Mouse (Mus musculus) G1E (cell line): ENCODE data around the gene Slc25a13. TPM values are rescaled to one million over a fixed set of nuclear protein-coding genes. Genes with fewer than 3 reads are reported as not detected.

ENCODE experiments used
- ATAC-seq: 2 replicates; pipeline ENCODE4 v1.8.0; 2016; ENCODE audit warnings: mild to moderate bottlenecking; ENCODE audit not compliant: insufficient number of reproducible peaks, poor library complexity, low FRiP score, severe bottlenecking; ENCODE audit errors: extremely low read depth
- DNase-seq: peaks from one replicate; pipeline ENCODE4 v3.0.0; 2012; ENCODE audit warnings: low spot score
- H3K27me3 ChIP-seq: 2 replicates; pipeline ENCODE4 v1.6.1; 2012; ENCODE audit warnings: mild to moderate bottlenecking, low read length, inconsistent platforms; ENCODE audit not compliant: insufficient read depth
- H3K36me3 ChIP-seq: replicated peaks from 2 replicates; pipeline ENCODE3; 2012; ENCODE audit warnings: mild to moderate bottlenecking, inconsistent platforms
- H3K4me1 ChIP-seq: 2 replicates; pipeline ENCODE4 v1.6.1; 2012; ENCODE audit warnings: low read depth, low read length, inconsistent platforms, mixed read lengths; ENCODE audit not compliant: insufficient read depth
- H3K4me3 ChIP-seq: 2 replicates; pipeline ENCODE4 v1.5.1; 2012; ENCODE audit warnings: low read depth, mild to moderate bottlenecking, inconsistent platforms, low read length, moderate library complexity, mixed read lengths
- H3K9me3 ChIP-seq: replicated peaks from 2 replicates; pipeline ENCODE4 v1.6.1; 2012; ENCODE audit warnings: inconsistent platforms
- CTCF ChIP-seq: IDR thresholded peaks from 2 replicates; pipeline ENCODE4 v1.5.1; 2012; ENCODE audit warnings: low read depth, low read length, inconsistent platforms, mixed read lengths
- GATA1 ChIP-seq: IDR thresholded peaks from 2 replicates; pipeline ENCODE4 v1.6.1; 2012; ENCODE audit warnings: borderline replicate concordance, low read length, inconsistent platforms, mixed read lengths
- GATA2 ChIP-seq: IDR thresholded peaks from 2 replicates; pipeline ENCODE4 v1.6.1; 2012; ENCODE audit warnings: low read depth, low read length, inconsistent platforms, borderline replicate concordance
- POLR2AphosphoS5 ChIP-seq: IDR thresholded peaks from 2 replicates; pipeline ENCODE4 v1.6.1; 2012; ENCODE audit warnings: low read depth, low read length, inconsistent platforms; ENCODE audit not compliant: insufficient replicate concordance
- TAL1 ChIP-seq: conservative IDR thresholded peaks from 2 replicates; pipeline ENCODE4 v1.6.1; 2012; ENCODE audit warnings: low read depth, low read length, inconsistent platforms, mixed read lengths
- polyA plus RNA-seq: library from polyadenylated mRNA; stranded (reverse); fragments of >175 nt; gene quantifications from 2 replicates; pipeline ENCODE4 v1.2.3, GENCODE M21; 2012
- total RNA-seq, 2 experiments: library from RNA; stranded (forward) in 1 of 2; stranded (reverse) in 1 of 2; fragments of 200-1000 nt in 1 of 2; fragments of >200 nt in 1 of 2; fragmentation: Nextera tagmentation in 1 of 2; gene quantifications; 2 replicates each; pipeline ENCODE4 v1.2.3; 2014 to 2017

The Slc25a13 gene
- total and polyA plus RNA-seq, 3 experiments = 6.6 to 52.7 (median 24.6) TPM

DNA sequence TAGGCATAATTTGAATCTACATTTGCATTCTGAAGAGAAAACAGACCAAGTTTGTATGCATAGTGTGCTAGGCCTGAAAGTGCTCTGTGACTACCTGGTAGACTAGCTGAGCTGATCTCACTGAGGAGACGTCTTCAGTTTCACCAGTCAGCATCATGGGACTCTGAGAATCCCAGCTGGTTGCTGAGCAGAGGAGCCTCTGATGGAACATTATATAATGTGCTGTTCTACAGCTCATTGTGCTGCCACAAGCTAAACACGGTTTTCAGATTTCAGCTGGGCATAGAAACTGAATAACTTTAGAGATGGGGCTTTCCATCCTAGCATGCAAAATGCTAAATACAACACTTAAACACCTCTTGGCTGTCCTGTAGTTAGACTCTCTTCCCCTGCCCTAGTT is 205.6 kb downstream of the Slc25a13 start:
- ATAC-seq = no peak
- Histone ChIP-seq H3K9me3 (no peaks in the 10 kb centered on the region), H3K27me3 (no peaks in the 10 kb centered on the region), H3K4me3 (no peak overlapping the region), H3K4me1 (peaks cover 4% of the 10 kb centered on the region; the same call in 1 of the 2 replicates), H3K36me3 (no peaks in the 10 kb centered on the region)
- TF ChIP-seq POLR2AphosphoS5 (no peak), GATA1 (no peak), CTCF (no peak), GATA2 (no peak), TAL1 (no peak)
- no peak for DNase-seq

DNA sequence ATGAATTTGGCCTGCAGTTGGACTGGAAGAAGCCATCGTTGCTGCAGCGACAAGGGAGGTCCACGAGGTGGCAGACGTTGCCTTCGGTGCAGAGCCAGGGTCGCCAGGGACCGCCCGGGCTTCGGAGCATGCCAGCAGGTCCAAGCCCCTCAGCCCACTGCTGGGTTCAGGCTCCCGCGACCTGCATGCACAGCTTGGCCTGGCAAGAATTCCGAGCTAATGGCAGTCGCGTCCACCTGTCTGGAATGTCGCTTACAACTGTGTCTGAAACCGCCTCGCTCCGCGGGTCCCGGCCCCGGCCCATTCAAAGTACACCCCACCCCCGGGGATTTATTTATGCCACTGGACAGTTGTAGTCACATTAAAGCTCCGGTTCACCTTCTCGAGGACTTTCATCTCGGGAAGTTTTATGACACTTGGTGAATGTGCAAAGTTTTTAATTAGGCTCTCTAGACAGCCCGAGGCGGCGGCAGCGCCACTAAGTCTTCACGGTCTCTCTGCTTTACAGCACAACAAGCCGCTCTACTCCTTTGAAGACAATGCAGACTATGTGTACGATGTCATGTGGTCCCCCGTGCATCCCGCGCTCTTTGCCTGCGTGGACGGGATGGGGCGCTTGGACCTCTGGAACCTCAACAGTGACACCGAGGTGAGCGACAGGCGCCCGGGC is 211.1 kb downstream of the Slc25a13 start:
- ATAC-seq (no peak), DNase-seq (no peak)
- Histone ChIP-seq H3K4me1 (peaks cover 2% of the 10 kb centered on the region; the same call in 1 of the 2 replicates), H3K4me3 (no peak overlapping the region), H3K36me3 (no peaks in the 10 kb centered on the region), H3K27me3 (peaks cover 21% of the 10 kb centered on the region), H3K9me3 (no peaks in the 10 kb centered on the region)
- TF ChIP-seq TAL1 = no peak
- TF ChIP-seq CTCF = no peak
- TF ChIP-seq POLR2AphosphoS5 = no peak
- TF ChIP-seq GATA2 = no peak
- TF ChIP-seq GATA1 = no peak

DNA sequence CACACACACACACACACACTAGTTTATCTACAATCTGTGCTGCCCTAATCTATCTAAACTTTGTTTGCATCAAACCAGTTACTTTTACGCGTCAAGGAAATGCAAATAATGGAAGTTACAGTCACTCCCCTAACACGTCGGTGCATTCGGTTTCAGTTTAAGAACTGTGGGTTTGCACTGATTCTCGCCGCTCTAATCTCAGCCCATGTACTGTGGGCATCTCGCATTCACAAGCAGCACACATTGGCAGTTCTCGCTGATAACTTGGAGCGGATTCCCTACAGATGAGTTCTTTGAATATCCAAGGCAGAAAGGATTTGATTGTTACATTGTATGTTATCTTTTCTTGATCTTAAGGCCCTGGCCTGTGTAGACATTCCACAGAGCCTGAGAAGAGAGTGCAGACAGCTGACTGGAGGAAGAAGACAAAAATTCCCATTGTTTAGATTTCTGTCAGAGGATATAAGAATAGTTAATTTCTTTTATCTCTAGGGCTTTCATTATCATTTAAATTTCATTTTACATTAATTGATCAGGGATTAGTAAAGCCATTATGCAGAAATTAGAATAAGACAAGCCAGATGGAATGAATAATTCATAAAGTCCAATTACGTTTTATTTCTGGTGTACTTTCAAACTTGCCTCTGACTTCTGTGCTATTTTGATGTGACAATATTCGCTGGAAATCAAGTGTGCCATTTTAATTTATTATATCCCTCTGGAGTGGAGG is 212.1 kb downstream of the Slc25a13 start:
- no peak overlapping the region for H3K4me3 ChIP-seq

DNA sequence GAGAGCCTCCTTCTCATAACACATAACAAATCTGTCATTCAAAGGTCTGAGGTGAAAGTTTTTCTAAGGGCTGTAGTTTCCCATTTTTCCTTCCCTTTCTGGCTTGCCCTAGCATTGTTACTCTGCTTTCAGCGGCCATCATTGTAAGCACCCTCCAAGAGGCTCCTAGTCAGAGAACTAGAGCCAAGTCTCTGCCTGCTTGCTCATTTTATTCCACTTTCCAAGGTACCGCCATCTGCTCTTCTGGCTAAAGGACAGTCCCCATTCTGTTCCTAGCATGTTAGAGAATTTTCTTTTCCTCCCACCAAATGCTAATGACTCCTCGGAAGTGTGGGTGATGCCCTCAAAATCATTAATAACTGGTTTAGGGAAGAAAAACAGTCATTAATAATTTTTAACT is 214.9 kb downstream of the Slc25a13 start:
- Histone ChIP-seq H3K4me1 (peaks cover 2% of the 10 kb centered on the region; the same call in 1 of the 2 replicates), H3K36me3 (no peaks in the 10 kb centered on the region), H3K27me3 (peaks cover 21% of the 10 kb centered on the region), H3K4me3 (no peak overlapping the region), H3K9me3 (no peaks in the 10 kb centered on the region)
- no peak for ATAC-seq
- DNase-seq = no peak
- no peak for TF ChIP-seq POLR2AphosphoS5
- no peak for TF ChIP-seq GATA2
- no peak for TF ChIP-seq GATA1
- no peak for TF ChIP-seq TAL1
- no peak for TF ChIP-seq CTCF

More for the DNA sequence above, 212.1 kb downstream of the Slc25a13 start:
- H3K4me1 ChIP-seq = peaks cover 2% of the 10 kb centered on the region; the same call in 1 of the 2 replicates
- DNase-seq = no peak
- peaks cover 21% of the 10 kb centered on the region for H3K27me3 ChIP-seq
- ATAC-seq = no peak
- H3K36me3 ChIP-seq = no peaks in the 10 kb centered on the region
- H3K9me3 ChIP-seq = no peaks in the 10 kb centered on the region
- TF ChIP-seq GATA1 (no peak), GATA2 (no peak), CTCF (no peak), POLR2AphosphoS5 (no peak), TAL1 (no peak)

DNA sequence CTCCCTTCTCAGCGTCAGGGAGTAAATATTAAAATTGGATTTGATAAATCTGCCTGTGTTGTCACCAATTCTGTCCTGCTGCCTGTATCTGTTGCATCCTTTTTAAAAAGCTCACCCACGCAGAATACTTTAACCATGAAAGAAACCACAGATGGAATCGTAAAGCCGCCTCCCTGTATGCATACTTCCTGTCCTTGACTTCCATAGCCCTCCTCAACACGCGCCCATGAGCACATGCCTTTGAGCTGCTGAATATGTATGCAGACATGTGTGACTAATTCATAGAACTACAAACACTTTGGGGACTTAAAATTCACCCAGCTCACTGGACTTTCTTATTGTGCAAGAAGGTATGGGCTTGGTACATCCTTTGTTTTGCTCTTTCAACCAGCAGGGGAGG is 219.4 kb downstream of the Slc25a13 start:
- TF ChIP-seq GATA2 (no peak), GATA1 (no peak), CTCF (no peak), POLR2AphosphoS5 (no peak)
- H3K4me3 ChIP-seq = no peak overlapping the region
- ATAC-seq (no peak), DNase-seq (no peak)
- H3K27me3 ChIP-seq = peaks cover 15% of the 10 kb centered on the region
- H3K9me3 ChIP-seq = no peaks in the 10 kb centered on the region
- no peaks in the 10 kb centered on the region for H3K4me1 ChIP-seq
- no peaks in the 10 kb centered on the region for H3K36me3 ChIP-seq

DNA sequence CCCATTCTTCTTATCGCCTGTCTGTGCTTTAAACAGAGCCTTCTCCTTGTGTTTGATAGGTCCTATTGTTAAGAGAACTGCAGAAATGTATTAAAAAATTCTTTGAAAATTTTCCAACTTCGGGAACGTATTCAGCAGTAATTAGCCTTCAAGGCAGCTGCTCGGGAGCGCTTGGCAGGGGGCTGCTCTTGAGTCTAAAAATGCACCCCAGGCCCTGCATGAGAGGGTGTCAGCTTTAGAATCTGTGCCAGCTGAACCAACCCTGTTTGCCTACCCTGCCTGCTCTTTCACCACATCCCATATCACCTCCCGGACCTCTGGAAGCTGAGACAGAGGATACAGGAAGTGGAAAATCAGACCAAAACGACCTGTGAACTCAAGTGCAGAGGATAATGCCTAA is 223.9 kb downstream of the Slc25a13 start:
- TF ChIP-seq CTCF (no peak), GATA2 (no peak), TAL1 (no peak), POLR2AphosphoS5 (no peak), GATA1 (no peak)
- DNase-seq = no peak
- no peak for ATAC-seq

More for the DNA sequence above, 223.9 kb downstream of the Slc25a13 start:
- H3K36me3 ChIP-seq = no peaks in the 10 kb centered on the region
- H3K9me3 ChIP-seq = no peaks in the 10 kb centered on the region
- no peaks in the 10 kb centered on the region for H3K4me1 ChIP-seq
- H3K27me3 ChIP-seq = peaks cover 14% of the 10 kb centered on the region
- no peak overlapping the region for H3K4me3 ChIP-seq
